Mouse (Mus musculus) bone marrow macrophage, adult 2 months (primary cell): Measurements from ENCODE around the gene Cyfip2.

ENCODE experiments used
- CTCF ChIP-seq: IDR thresholded peaks from 2 replicates; pipeline ENCODE4 v1.5.1; 2012; ENCODE audit warnings: low read depth, mild to moderate bottlenecking, low read length, moderate library complexity
- POLR2A ChIP-seq: IDR thresholded peaks from 2 replicates; pipeline ENCODE4 v1.6.1; 2012; ENCODE audit warnings: mild to moderate bottlenecking, low read depth, low read length, borderline replicate concordance

- TF ChIP-seq CTCF, result no peak
- no peak for TF ChIP-seq POLR2A
Observed at GRCm38 (mm10) chr11:46321559-46321958, 8.9 kb upstream of the Cyfip2 start.
